Mouse (Mus musculus): Measurements from ENCODE around the gene Khdrbs2. TPM values are rescaled to one million over a fixed set of nuclear protein-coding genes. Genes with fewer than 3 reads are reported as not detected.
A peak's percentile ranks its signal among the peaks of the same experiment; 100 is the strongest.

Gene Khdrbs2
- total and polyA plus RNA-seq, 3 experiments = 0.22 TPM; not detected in 2

- TF ChIP-seq GATA2 (IDR thresholded peaks at IDR 0.05; ENCODE audit: borderline replicate concordance, low read depth, low read length) (no peak), GATA1 (IDR thresholded peaks at IDR 0.05; ENCODE audit: borderline replicate concordance, low read length) (no peak), POLR2AphosphoS5 (IDR thresholded peaks at IDR 0.05; ENCODE audit: insufficient replicate concordance, low read depth, low read length) (no peak), TAL1 (conservative IDR thresholded peaks at IDR 0.05; ENCODE audit: low read depth, low read length) (no peak), CTCF (IDR thresholded peaks at IDR 0.05; ENCODE audit: low read depth, low read length) (no peak)
- Histone ChIP-seq H3K4me1 (ENCODE audit: insufficient read depth, low read depth, low read length) (no peaks in the 10 kb centered on the region), H3K36me3 (replicated peaks) (no peaks in the 10 kb centered on the region), H3K4me3 (ENCODE audit: low read depth, low read length) (no peak overlapping the region), H3K9me3 (replicated peaks) (no peaks in the 10 kb centered on the region), H3K27me3 (ENCODE audit: insufficient read depth, low read length) (no peaks in the 10 kb centered on the region)
- ATAC-seq (ENCODE audit: extremely low read depth, insufficient number of reproducible peaks, low FRiP score, poor library complexity, severe bottlenecking) (no peak), DNase-seq (ENCODE audit: low spot score) (no peak)
Observed at GRCm38 (mm10) chr1:32693806-32694205, 521.3 kb downstream of the Khdrbs2 start.

GRCm38 (mm10) chr1:32700132-32700531 lies 527.6 kb downstream of the Khdrbs2 start:
- H3K9me3 ChIP-seq (replicated peaks) = no peaks in the 10 kb centered on the region
- no peaks in the 10 kb centered on the region for H3K4me1 ChIP-seq (ENCODE audit: insufficient read depth, low read depth, low read length)
- no peaks in the 10 kb centered on the region for H3K36me3 ChIP-seq (replicated peaks)
- H3K27me3 ChIP-seq (ENCODE audit: insufficient read depth, low read length) = no peaks in the 10 kb centered on the region
- H3K4me3 ChIP-seq (ENCODE audit: low read depth, low read length) = no peak overlapping the region
- TF ChIP-seq TAL1 (conservative IDR thresholded peaks at IDR 0.05; ENCODE audit: low read depth, low read length) = no peak
- peak; percentile 28; the same call in 1 of the 2 replicates for TF ChIP-seq CTCF (IDR thresholded peaks at IDR 0.05; ENCODE audit: low read depth, low read length)
- DNase-seq (ENCODE audit: low spot score) = no peak
- ATAC-seq (ENCODE audit: extremely low read depth, insufficient number of reproducible peaks, low FRiP score, poor library complexity, severe bottlenecking) = no peak

GRCm38 (mm10) chr1:32701267-32701666 lies 528.8 kb downstream of the Khdrbs2 start:
- DNase-seq (ENCODE audit: low spot score) = no peak
- Histone ChIP-seq H3K4me1 (ENCODE audit: insufficient read depth, low read depth, low read length) (no peaks in the 10 kb centered on the region), H3K27me3 (ENCODE audit: insufficient read depth, low read length) (no peaks in the 10 kb centered on the region), H3K4me3 (ENCODE audit: low read depth, low read length) (no peak overlapping the region), H3K36me3 (replicated peaks) (no peaks in the 10 kb centered on the region), H3K9me3 (replicated peaks) (no peaks in the 10 kb centered on the region)
- ATAC-seq (ENCODE audit: extremely low read depth, insufficient number of reproducible peaks, low FRiP score, poor library complexity, severe bottlenecking) = no peak
- TF ChIP-seq GATA2 (IDR thresholded peaks at IDR 0.05; ENCODE audit: borderline replicate concordance, low read depth, low read length) (no peak), TAL1 (conservative IDR thresholded peaks at IDR 0.05; ENCODE audit: low read depth, low read length) (no peak), CTCF (IDR thresholded peaks at IDR 0.05; ENCODE audit: low read depth, low read length) (no peak), GATA1 (IDR thresholded peaks at IDR 0.05; ENCODE audit: borderline replicate concordance, low read length) (no peak), POLR2AphosphoS5 (IDR thresholded peaks at IDR 0.05; ENCODE audit: insufficient replicate concordance, low read depth, low read length) (no peak)
